Mouse (Mus musculus): Measurements from ENCODE around the gene Ssh1. TPM values are rescaled to one million over a fixed set of nuclear protein-coding genes. Genes with fewer than 3 reads are reported as not detected.

Gene Ssh1
- total RNA-seq, 2 experiments from 2014 or later: 28.2 to 28.6 TPM

- DNase-seq (ENCODE audit: extremely low spot score in 1 of 2, low spot score in 2 of 2): peak; percentile 40 to 43
- intact Hi-C loops (cut with DNase I): no loop called here
- H3K4me3 ChIP-seq: no peak overlapping the region
- TF ChIP-seq CTCF (IDR thresholded peaks at IDR 0.05): no peak
- H3K27ac ChIP-seq: no peak overlapping the region
Observed at GRCm38 (mm10) chr5:113901074-113901571, 92.6 kb downstream of the Ssh1 start.

- DNase-seq (ENCODE audit: extremely low spot score in 1 of 2, low spot score in 2 of 2): no peak
- TF ChIP-seq CTCF (IDR thresholded peaks at IDR 0.05): no peak
- no peak overlapping the region for H3K4me3 ChIP-seq
- intact Hi-C loops (cut with DNase I): no loop called here
- H3K27ac ChIP-seq: no peak overlapping the region
Observed at GRCm38 (mm10) chr5:113899543-113899942, 94.2 kb downstream of the Ssh1 start.

DNA sequence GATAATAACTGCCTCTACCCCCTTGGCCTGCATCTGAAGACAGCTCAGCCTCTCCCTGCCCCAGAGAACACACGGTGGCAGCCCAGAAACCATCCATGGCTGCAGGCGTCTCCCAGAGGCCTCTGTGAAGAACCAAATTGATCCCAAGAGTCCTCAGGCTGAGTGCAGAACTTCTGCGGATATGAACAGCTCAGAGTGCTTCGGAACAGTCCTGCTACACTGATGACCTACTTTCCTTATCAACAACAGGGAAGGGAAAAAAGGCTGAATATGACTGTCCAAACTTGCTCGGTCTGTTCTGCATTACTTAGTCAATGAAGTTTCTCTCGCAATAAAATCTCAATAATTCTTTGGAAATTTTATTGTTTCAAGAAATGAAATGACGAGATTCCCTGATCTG, 101.7 kb downstream of the Ssh1 start:
- H3K4me3 ChIP-seq: no peak overlapping the region
- DNase-seq (ENCODE audit: extremely low spot score in 1 of 2, low spot score in 2 of 2): no peak
- intact Hi-C loops (cut with DNase I): no loop called here
- TF ChIP-seq CTCF (IDR thresholded peaks at IDR 0.05): no peak
- H3K27ac ChIP-seq: no peak overlapping the region

DNA sequence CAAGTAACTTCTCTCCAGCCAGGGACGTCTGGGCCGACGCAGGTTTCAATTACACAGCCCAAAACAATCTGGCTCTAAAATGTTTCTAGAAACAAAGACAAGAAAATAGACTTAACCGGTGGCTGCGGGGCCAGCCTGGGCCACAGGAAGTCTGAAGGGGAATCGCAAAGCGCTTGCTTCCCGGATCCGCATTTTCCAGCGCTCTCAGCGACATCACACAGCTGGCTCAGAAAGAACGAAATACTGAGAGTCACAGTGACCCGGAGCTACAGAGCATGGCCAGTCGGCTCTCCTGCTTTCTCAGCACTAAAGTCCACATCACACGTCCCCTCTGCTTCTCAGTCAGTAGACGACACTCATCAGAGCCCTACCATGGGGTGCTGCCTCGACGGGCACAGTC, 102.8 kb downstream of the Ssh1 start:
- no peak overlapping the region for H3K27ac ChIP-seq
- DNase-seq (ENCODE audit: extremely low spot score in 1 of 2, low spot score in 2 of 2): no peak
- no peak for TF ChIP-seq CTCF (IDR thresholded peaks at IDR 0.05)
- H3K4me3 ChIP-seq: no peak overlapping the region
- intact Hi-C loops (cut with DNase I): no loop called here

DNA sequence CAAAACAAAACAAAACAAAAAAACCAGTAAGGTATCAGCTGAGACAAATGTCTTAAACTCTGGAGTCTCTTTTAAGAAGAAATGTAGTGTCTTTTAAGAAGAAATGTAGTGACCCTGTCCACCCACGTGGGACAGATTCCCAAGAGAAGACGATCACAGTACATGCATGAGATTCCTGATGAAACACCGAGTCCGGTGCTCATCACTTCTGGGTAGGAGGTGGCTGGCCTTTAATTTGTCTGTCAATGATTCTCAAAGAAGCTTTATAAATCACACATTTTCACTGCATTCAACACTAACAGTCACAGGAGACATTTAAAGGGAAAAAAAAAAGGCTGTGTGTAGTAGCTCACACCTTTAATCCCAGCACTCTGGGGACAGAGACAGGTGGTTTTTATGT, 103.8 kb downstream of the Ssh1 start:
- no peak for DNase-seq (ENCODE audit: extremely low spot score in 1 of 2, low spot score in 2 of 2)
- no peak for TF ChIP-seq CTCF (IDR thresholded peaks at IDR 0.05)
- Histone ChIP-seq H3K4me3 (no peak overlapping the region), H3K27ac (no peak overlapping the region)
- intact Hi-C loops (cut with DNase I): no loop called here

DNA sequence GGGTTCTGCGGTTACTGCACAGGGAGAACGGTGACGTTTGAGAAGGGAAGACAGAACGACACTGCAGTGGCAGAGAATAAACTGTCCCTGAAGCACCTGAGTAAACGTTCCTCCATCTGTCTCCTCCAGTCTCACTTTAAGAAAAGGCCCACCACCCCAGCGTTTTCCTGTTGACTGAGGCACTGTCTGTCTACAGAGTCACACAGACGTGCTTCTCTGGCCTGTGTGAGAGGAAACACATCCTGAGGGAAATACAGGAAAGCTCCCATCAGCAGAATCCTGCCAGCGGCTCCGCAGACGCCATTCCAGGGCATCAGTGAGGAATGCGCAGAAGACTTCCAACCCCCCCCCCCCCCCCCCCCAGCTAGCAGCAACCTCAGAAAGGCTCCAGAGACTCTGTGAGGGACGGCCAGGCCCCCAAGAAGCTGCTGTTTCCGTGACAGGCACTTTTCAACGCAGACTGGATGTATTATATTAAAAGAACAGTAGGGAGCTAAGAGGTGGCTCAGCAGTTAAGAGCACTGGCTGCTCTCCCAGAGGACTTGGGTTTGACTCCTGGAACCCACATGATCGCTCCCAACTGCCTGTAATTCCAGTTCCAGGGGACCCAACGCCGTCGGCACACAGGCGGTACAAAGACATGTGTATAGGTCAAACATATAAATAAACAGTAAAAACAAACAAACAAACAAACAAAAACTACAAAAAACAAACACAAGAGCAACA, 104.3 kb downstream of the Ssh1 start:
- peak overlapping the region; percentile 10; the same call in 1 of the 2 replicates for H3K27ac ChIP-seq
- H3K4me3 ChIP-seq: no peak overlapping the region
- no peak for DNase-seq (ENCODE audit: extremely low spot score in 1 of 2, low spot score in 2 of 2)
- intact Hi-C loops (cut with DNase I): no loop called here
- TF ChIP-seq CTCF (IDR thresholded peaks at IDR 0.05): no peak

- H3K4me3 ChIP-seq: no peak overlapping the region
- H3K27ac ChIP-seq: no peak overlapping the region
- no peak for TF ChIP-seq CTCF (IDR thresholded peaks at IDR 0.05)
- DNase-seq (ENCODE audit: extremely low spot score in 1 of 2, low spot score in 2 of 2): no peak
- intact Hi-C loops (cut with DNase I): no loop called here
Observed at GRCm38 (mm10) chr5:113888186-113888795, 105.4 kb downstream of the Ssh1 start.

DNA sequence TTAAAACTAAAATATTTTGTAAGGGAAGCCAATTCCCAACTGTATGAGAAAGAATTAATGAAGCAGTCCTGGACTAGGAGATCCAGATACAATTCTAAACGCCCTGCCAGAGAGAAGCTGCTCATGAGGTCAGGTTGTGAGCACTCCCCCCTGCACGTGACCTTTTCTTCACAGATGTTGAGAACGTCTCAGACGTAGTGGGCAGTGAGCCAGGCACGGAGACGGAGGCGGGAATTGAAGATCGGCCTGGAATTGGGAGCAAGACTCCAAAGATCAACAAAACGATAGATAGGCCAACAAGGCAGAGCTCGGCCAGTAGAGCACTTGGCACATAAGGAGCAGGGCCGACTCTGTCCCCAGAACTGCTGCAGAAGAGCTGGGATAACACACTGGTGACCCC, 106.6 kb downstream of the Ssh1 start:
- no peak overlapping the region for H3K27ac ChIP-seq
- H3K4me3 ChIP-seq: no peak overlapping the region
- intact Hi-C loops (cut with DNase I): no loop called here

More for the DNA sequence above, 106.6 kb downstream of the Ssh1 start:
- DNase-seq (ENCODE audit: extremely low spot score in 1 of 2, low spot score in 2 of 2): no peak
- no peak for TF ChIP-seq CTCF (IDR thresholded peaks at IDR 0.05)

Other genes with a start within 250 kb of the Ssh1 start
- 10 to 100 TPM; 41.8 to 47.3 TPM for gene Sart3, start 221.4 kb downstream of the Ssh1 start, total RNA-seq (2021)
- gene Iscu, start 221.1 kb downstream of the Ssh1 start, total RNA-seq (2021): 100 to 1,000 TPM; 125 to 128 TPM
- 10 to 100 TPM; 21.0 to 25.3 TPM for gene Tmem119, start 193.4 kb downstream of the Ssh1 start, total RNA-seq (2021)
- 10 to 100 TPM; 25.7 to 28.3 TPM for gene Selplg, start 161.2 kb downstream of the Ssh1 start, total RNA-seq (2021)
- gene Coro1c, start 85.1 kb downstream of the Ssh1 start, total RNA-seq (2021): 10 to 100 TPM; 77.9 to 84.3 TPM
- gene Dao, start 9.8 kb upstream of the Ssh1 start, total RNA-seq (2021): not detected
- 10 to 100 TPM; 39.4 to 42.1 TPM for gene Usp30, start 71.6 kb upstream of the Ssh1 start, total RNA-seq (2021)
- 100 to 1,000 TPM; 172 to 190 TPM for gene Svop, start 97.7 kb upstream of the Ssh1 start, total RNA-seq (2021)
- 1 to 10 TPM; 5.9 to 7.2 TPM for gene Alkbh2, start 134.3 kb upstream of the Ssh1 start, total RNA-seq (2021)
- 1 to 10 TPM; 2.6 to 3.1 TPM for gene Ung, start 136.5 kb upstream of the Ssh1 start, total RNA-seq (2021)
- gene Acacb, start 152.6 kb upstream of the Ssh1 start, total RNA-seq (2021): 1 to 10 TPM; 4.4 to 5.3 TPM